Mouse (Mus musculus): ENCODE data around the gene Pcgf1.

The Pcgf1 gene

DNA sequence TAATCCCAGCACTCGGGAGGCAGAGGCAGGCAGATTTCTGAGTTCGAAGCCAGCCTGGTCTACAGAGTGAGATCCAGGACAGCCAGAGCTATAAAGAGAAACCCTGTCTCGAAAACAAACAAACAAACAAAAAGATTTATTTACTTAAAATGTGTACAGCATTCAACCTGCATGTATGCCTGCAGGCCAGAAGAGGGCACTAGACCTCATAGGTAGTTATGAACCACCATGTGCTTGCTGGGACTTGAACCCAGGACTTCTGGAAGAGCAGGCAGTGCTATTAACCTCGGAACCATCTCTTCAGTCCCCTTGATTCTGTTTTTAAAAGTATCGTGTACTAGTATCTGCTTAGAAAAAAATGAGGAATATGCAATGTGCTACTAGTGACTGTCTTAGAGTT lies 49.8 kb downstream of the Pcgf1 start:
- DNase-seq = no peak
